Mouse (Mus musculus) kidney, postnatal 10 days (tissue): Measurements from ENCODE around the gene Hoxc6.
A peak's percentile ranks its signal among the peaks of the same experiment; 100 is the strongest.

ENCODE experiments used
- DNase-seq: peaks from one replicate; pipeline ENCODE4 v3.0.0; 2021; ENCODE audit warnings: mixed read lengths

Hoxc6 gene

DNA sequence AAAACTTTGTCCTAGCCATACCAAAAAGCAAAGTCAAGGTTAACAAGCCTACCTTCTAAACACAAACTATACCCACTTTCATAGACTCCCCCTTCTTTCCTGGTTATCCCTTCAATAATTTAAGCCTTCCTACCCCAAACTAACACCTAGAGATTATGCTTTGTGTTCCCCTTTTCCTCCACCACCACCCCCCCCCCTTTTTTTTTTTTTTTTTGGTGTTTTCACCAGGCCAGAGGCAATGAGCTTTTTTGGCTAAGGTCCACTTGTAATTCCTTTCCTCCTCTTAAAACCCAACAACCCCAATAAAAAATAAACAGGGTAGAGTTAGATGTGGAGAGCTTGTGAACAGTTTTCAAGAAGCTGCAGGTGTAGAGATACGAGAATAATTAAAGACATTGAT, 28.8 kb upstream of the Hoxc6 start:
- no peak for DNase-seq

DNA sequence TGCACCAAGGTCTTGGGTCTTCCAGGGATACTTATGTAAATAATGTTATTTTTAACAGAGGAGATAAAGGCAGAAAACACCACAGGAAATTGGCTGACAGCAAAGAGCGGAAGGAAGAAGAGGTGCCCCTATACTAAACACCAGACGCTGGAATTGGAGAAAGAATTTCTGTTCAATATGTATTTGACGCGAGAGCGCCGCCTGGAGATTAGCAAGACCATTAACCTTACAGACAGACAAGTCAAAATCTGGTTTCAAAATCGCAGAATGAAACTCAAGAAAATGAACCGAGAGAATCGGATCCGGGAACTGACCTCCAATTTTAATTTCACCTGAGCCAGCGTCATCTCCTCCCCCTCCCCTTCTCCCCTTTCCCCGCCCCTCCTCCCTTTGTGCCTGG, 27.3 kb upstream of the Hoxc6 start:
- DNase-seq, result peak; percentile 75

DNA sequence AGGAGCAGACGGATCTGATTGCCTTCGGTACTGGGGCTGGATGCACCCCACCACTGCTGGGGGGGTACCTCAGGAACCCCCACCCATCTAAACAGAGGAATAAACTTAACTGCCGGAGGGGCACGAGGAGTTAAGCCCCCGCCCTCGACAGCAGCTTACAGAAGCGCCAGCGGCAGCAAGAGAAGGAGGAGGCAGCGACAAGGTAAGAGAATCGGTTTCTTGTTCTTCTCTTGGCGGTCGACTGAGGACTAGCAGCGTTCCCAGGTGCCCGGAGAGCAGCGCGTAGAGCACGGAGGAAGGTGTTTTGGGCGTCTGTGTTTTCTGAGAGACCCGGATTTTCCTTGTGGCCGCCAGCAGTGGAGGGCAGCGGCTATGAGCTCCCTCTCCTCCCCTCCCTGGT, 25.8 kb upstream of the Hoxc6 start:
- no peak for DNase-seq

DNA sequence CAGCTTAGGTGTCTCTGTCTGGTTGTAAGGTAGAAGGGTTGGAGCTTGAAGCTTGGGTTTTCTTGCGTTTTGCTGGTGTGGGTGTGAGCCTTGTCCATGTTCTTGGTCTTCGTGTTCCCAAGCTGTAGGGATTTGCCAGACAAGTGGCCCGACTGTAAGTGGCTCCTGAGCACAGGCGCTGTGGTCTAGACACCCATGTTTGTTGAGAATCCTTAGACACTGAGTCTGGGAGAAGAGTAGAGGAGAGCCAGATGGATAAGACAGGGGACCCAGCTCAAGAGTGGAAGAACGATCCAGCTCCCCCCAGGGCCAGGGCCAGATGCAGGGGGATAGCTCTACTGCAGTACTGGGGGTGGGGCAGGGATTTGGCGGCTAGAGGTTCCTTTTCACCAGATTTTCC, 25.3 kb upstream of the Hoxc6 start:
- DNase-seq, result peak; percentile 37

DNA sequence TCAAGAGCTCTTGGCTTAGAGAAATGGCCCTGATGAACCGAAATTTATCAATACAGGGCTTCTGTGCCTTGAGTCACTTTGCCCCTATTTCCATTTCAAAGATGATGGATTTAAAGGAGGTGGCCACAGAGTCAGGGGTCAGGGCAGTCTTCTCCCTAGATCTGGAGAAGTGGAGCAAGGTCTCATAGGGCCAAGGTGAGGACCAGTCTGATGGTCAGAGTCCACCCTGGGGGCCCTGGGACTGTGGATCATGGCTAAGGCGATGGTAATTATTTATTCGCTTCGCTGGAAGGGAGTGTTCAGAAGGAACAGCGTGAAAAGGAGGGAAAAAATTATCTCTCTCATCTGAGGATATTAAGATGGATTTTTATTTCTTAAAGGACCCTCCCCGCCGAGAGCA, 23.0 kb upstream of the Hoxc6 start:
- DNase-seq, result peak; percentile 38

DNA sequence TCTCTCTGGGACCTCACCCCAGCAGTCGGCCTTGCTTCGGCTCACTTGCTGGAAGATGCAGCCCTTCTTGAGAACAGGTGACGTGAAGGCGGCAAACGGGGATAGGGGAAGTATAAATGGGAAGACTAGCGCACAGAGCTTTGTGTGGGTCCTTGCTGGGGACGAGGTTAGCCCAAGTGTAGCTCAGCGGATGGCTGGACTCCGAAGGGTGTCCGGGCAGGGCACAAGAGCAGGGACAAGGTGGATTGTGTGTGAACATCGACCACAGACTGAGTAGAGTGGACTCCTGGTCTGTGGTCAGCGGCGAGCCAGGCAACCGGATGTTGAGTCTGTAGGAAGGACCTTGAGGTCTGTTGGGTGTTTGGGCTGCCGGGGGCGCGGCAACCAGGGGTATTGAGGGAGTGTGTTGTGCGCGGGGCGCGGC, 22.4 kb upstream of the Hoxc6 start:
- DNase-seq, result peak; percentile 77

DNA sequence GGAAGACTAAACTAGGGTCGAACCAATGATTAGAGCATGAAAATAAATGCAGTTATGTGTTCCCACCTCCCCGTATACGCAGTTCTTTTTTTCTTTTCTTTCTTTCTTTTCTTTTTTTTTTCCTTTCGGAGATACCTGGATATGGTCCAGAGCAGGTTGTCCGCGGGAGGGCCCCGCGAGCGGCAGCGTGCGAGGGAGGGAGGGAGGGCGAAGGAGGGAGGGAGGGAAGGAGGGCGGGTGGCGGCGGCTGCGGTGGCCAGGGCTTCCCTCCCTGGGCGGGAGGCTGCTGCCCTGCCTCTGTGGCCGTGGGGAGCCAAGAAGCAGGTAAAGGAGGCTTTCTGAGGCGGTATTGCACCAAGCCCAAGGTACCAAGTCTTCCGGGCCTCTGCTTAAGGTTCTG, 21.9 kb upstream of the Hoxc6 start, which contains the start of gene Hoxc9:
Gene Hoxc9 (plus strand): TSS at position 269 of the 400 bp plus-strand sequence.
- DNase-seq, result peak; percentile 59

DNA sequence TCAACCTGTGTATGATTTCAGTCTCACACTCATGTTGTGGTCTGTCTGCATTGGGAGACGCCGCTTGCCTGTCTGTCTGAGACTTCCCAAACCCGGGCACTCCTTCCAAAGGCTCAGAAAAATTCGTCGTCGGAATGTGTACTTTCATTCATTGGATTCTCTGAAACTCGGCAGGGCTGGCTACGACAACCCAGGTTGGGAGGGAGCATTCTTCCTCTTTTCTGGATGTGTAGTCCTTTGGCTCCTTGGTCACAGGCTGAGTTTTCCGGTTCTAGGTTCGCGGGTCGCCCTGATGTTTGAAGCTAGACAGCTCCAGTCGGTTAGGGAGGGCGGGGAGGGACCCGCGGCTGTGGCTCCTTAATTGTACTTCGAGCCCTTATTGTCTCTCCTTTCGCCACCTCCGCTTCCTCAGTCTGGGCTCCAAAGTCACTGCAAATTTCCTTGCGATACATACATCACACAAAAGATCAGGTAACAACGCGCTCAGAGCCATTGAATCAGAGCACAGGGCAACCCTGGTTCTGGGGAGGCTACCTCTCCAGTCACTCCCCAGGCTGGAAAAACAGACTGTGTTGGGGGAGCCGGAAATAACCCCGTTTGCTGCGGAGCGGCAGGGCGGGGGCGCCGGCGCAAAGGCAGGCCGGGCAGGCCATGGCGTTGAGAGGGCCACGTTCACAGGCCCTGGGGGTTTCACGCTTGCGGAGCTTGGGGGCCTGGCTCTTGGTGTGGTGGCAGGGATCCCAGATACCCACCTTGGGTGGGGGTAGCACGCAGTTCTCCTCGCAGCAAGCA, 21.2 kb upstream of the Hoxc6 start:
- peak; percentile 68 for DNase-seq

DNA sequence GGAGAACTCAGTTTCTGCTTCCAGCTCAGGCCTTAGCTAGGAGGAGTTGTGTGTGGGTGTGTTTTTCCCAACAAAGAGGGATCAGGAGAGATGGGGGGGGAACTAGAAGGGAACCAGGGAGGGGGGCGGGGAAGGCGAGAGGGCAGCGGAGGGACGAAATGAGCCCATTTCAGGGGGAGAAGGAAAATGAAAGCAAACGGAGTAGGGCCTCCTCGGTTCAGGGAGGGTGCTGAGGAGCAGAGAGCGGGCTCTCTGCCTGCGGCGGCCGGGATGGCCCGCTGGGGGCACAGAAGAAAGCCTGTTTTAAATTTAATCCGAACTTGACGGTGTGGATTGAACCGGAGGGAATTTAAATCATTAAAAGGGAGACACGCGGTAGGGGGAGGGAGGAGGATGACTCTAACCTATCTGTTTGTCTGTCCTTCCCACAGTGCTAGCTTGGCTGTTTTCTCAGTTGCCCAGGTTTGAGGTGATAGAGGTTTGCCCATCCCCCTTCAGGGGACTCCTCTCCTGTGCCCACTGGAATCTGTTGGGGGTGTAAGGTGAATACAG, 20.6 kb upstream of the Hoxc6 start:
- DNase-seq, result no peak

DNA sequence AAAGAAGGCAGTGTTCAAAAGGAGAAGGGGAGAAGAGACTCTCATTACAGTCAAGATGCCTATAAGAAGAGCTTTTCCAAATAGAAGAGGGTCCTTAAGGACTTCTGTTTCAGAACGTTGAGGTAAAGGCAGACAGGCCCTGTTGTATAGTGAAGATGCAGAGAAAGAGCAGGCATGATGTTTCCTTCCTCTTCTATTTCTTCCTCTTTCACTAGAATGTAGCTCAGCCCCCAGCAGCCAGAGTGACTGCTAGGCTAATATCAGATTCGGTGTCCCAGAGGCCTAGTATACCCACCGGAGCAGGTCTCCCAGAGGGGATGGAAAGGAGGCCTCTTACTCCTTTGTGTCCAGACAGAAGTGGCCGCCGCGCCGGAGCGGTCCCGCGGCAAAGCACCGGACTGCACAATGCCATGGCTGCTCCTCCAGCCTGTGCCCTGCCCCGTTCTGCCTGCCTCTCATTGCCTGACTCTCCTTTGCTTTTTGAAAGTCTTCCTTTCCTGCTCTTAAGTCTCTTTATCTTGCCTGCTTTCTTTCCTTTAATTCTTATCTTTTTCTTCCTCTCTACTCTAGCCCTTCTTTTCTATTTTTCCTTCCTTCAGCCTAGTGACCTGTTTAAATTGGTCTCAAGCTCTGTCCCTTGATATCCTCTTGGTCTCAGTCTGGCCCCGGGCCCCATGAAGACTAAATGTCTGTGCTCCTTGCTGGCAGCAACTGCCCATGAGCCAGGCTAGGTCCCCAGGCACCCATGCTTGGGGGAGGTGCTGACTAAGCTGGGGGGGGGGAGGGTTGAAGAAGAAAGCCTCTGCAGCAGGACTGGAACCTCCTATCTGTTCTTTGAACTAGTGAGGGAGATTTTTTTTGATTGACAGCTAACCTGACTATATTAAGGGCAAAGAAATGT, 19.2 kb upstream of the Hoxc6 start:
- DNase-seq, result peak; percentile 53

DNA sequence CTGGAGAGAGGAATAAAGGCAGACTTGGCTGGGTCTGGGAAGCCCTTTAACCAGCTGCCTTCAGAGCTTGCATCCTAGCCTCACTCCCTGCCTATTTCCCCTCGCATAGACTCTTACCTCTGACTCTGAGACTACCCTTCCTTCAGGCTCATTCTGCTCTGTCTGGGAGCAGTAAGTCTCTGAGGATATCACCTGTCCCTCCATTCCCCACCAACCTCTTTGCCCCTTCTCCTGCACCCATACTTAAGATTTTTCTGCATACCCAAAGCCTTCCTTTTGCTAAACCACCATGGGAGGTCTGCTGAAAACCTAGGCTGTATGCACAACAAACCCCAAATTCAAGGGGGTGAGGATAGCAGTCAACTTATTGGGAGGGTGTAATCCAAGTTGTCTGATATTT, 18.1 kb upstream of the Hoxc6 start:
- no peak for DNase-seq

DNA sequence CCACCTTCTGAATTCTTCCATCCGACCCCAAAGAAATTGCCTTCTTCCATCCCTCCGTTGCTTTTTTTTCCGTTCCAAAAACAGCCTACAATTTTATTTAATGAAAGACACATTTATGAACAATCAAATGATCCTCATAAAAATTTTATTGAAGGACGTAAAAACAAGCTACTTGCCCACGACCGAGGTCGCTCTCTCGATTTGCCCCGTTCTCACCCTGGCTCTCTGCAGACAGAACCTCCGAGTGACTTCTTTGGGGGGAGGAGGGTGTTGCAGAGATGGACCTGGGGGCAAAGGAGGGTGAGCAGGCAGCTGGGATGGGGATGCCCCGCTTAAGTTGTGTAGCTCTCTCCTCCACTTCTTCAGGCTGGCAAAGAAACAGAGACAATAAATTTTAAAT, 17.7 kb upstream of the Hoxc6 start:
- DNase-seq, result no peak

DNA sequence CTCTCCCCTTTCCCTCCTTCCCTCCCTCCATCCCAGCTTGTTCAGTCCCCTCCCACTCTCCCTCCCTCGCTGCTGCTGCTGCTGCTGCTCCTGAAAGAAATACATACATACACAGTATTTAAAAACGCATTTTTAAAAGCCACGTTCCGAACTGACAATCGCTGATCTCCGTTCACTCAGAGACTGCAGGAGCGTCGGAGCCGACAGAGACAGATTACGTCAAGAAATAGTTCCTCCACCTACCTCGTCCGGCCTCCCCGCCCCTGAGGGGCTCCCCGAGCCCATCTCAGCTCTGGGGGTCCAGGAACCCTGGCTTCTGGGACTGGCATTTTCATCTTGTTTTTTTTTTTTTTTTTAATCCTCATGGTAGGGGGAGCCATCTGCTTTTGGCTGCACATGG, 17.1 kb upstream of the Hoxc6 start:
- DNase-seq, result no peak

DNA sequence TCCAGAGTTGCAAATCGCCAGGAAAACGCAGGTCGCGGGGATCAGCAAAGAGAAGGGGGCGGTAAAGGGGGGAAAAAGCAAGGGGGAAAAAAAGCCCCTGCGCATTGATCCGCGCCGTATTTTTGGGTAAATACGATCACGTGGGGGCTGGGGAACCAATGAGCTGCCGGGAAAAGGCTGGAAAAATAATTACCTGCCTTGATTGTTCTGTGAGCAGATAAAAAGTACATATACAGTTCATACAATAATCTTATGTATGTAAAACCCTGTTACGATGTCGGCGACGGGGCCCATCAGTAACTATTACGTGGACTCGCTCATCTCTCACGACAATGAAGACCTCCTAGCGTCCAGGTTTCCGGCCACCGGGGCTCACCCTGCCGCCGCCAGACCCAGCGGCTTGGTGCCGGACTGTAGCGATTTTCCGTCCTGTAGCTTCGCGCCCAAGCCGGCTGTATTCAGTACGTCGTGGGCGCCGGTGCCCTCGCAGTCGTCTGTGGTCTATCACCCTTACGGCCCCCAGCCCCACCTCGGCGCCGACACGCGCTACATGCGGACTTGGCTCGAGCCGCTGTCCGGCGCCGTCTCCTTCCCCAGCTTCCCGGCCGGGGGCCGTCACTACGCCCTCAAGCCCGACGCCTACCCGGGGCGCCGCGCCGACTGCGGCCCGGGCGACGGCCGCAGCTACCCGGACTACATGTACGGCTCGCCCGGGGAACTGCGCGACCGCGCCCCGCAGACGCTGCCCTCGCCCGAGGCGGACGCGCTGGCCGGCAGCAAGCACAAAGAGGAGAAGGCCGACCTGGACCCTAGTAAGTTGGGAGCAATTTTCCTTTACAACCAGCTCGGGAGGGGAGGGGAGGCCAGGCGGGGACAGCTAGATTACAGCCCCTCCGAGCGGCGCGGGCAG, 16.4 kb upstream of the Hoxc6 start:
- peak; percentile 80 for DNase-seq

DNA sequence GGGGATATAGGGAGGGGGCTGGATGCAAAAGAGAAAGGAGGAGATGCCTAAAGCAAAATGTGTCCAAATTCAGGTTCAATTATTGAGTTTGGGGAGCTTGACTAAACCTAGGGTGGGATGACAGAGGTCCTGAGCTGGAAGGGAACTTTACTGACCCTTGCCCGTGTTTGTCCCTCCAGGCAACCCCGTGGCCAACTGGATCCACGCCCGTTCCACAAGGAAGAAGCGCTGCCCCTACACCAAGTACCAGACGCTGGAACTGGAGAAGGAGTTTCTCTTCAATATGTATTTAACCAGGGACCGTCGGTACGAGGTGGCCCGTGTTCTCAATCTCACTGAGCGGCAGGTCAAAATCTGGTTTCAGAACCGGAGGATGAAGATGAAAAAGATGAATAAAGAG, 14.3 kb upstream of the Hoxc6 start:
- no peak for DNase-seq

DNA sequence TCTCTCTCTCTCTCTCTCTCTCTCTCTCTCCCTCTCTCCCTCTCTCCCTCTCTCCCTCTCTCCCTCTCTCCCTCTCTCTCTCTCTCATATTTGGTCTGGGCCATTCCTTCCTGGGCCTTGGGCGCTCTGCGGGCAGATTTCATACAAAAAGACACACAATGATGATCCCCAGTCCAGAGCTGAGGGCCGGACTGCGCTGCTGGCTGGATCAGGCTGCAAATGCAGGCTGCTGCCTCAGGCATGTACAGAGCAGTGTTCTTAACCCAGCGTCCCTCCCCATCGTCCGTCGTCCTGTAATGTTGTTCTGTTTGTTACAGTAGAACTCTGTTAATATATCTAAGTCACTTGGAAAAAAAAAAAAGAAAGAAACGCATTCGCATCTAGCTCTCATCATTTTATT, 13.5 kb upstream of the Hoxc6 start:
- DNase-seq, result no peak

DNA sequence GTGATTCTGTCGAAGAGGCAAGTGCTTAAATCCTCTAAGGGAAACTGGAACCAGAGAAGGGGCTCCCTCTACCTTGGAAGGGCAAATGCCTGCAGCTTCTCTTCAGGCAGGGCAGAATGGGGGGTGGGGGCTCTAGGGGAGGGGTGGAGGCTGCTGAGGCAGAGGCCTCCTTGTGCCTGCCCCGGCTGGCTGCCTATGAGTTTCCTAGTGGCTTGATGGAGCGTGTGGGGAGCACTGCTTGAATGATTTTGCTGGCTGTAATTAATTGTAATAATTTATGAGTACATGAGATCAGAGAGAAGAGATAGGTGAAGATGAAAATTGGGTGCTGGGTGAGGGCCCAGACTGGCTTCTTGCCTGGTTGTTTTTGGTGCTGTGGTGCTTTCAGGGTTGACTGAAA, 13.1 kb upstream of the Hoxc6 start:
- no peak for DNase-seq

DNA sequence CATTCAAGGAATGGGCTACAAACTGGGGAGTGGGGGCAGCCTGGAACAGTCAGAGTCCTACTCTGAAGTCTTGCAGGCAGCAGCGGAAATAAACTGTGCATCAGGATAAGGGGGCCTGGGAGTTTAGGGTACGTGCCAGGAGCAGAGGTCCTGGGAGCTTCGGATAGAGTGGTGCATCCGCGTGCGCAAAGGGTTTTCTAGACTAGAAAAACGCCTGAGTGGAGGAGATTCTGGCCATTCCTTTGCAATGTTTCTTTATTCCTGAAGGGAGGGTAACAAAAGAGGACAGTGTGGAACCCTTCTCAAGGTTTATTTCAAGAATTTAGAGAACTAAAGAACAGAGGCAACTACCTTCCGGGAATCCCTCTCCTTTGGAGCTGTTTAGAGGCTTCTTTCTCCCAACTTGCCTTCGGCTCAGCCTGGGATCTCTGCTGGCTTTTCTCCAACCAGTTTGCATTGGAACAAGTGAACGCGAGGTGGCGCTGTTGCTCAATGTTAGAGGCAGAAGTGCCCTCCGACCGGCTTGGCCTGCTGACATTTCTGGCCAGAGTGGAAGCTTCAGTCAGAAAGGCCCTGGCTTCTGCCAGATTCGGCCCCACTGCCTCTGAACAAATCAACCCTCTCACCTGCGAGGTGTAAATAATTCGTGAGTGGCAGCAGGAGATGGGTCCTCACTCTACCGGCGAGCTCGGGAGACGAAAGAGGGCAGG, 10.8 kb upstream of the Hoxc6 start:
- peak; percentile 97 for DNase-seq

DNA sequence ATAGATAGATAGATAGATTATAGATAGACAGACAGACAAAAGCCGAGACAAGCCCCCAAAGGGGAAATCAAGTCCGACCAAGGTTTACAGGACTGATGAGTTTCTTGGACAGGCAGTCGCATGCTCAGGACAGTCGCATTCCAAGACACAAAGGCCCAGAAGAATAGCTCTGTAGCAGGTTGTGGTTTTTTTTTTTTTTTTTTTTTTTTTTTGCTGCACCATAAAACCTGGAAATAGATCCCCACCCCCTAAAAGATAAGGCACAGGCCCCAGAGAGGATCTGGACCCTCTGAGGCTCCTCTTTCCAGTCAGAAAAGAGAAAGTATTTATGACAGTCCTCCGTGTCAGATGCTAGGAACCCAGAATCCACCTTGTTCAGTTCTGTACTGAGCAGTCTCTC, 10.0 kb upstream of the Hoxc6 start:
- DNase-seq, result no peak

DNA sequence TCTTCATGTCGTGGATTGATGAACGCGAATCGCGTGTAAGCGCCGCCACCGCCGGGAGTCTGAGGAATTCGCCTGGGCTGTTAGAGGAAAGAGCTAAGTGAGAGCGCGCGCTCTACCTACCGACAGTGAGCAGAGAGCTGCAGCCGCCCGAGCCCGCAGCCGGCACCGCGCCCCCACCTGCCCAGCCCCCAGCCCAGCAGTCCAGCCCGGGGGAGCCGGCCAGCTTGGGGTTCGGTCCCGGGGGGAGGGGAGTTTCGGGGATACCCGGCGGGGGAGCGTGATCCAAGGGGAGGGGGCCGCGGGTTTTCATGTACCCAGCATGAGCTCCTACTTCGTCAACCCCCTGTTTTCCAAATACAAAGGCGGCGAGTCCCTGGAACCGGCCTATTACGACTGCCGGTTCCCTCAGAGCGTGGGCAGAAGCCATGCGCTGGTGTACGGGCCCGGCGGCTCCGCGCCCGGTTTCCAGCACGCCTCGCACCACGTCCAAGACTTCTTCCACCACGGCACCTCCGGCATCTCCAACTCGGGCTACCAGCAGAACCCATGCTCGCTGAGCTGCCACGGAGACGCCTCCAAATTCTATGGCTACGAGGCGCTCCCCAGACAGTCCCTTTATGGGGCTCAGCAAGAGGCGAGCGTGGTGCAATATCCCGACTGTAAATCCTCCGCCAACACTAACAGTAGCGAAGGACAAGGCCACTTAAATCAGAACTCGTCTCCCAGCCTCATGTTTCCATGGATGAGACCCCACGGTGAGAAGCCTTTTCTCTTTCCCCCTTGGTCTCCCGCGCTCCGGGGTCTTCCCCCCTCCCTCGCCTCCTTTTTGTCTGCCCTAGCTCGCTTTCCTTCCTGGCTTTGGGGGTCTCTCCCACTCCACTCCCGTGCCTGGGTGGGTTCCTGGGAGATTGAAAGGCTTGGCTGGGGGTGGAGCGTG, 7.3 kb upstream of the Hoxc6 start, which contains the start of gene Hoxc8:
Gene Hoxc8 (plus strand): TSS at position 147 of the 937 bp plus-strand sequence.
- peak; percentile 79 for DNase-seq

DNA sequence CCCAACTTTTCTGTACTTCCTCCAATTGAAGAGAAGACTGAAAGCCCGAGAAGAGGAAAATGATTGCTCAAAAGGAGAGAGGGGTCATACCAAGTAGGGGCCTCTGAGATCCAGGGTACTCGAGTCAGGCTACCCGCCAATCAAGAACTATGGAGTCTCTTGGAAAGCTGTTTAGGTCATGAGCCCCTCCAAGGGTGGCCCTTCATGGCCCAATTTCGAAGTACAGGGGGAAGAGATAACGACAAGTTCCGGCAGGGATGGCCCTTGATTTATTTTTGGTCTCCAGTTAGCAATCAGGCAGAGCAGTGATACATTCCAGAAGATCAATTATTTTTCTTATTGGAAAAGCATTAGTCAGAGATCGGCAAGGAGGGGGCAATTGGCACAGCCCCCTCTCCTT, 6.3 kb upstream of the Hoxc6 start:
- peak; percentile 22 for DNase-seq
